Mouse (Mus musculus) kidney, adult 2 months (tissue): ENCODE results near the gene Lipc.

Source experiments
- CTCF ChIP-seq: fragments of 200-500 bp; conservative IDR thresholded peaks from 2 replicates; pipeline ENCODE4 v1.5.1; 2011; ENCODE audit warnings: low read depth, mild to moderate bottlenecking, control low read depth, low read length, moderate library complexity, mixed read lengths; ENCODE audit not compliant: insufficient read depth, insufficient read length
- POLR2A ChIP-seq: fragments of 200-500 bp; IDR thresholded peaks from one replicate; pipeline ENCODE4 v1.6.1; 2011; ENCODE audit warnings: low read depth, low read length, control low read depth

DNA sequence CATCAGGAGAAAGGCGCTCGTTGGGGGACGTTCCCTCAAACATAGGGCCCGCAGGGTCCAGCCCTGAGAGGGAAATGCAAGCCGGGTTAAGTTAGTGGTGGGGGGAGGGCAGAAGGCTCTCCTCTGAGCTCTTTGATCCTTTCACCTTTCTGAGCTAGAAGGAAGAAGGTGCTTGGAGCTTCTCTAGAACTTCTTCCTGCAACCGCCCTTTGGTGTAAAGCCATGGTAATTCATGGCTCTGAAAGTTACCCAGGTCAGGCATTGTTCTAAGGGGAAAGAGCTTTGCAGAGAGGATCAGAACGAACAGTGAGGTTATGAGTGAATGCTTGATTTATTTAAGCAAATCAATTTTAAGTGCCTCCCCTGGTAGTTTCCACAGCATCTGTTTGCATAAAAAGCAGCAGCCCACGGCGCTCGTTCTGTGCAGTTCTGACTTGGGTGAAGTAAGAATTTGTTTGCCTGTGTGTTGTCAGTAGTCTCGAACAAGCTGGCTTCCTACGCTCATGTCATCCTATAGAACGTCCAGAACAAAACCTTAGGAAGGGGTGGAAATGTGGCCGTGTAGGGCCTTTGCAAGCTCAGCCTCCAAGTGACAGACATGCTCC lies 135.2 kb downstream of the Lipc start:
- no peak for TF ChIP-seq POLR2A
- TF ChIP-seq CTCF, result no peak
